Mouse (Mus musculus) brain, embryonic 14.5 days (tissue): ENCODE measurements at regions not wholly inside any gene's neighbourhood (a gene's known extent, or its start where the extent isn't known, plus 50 kb on each side); places are given as distances from the start of the nearest gene placed in this dataset.

Source experiments
- DNase-seq: peaks from one replicate; pipeline ENCODE4 v3.0.0-alpha.2; 2011; ENCODE audit warnings: low read depth
- CTCF ChIP-seq: fragments of 200-500 bp; IDR thresholded peaks from 2 replicates; pipeline ENCODE4 v1.5.1; 2012; ENCODE audit warnings: inconsistent platforms, mild to moderate bottlenecking, moderate library complexity, borderline replicate concordance; ENCODE audit not compliant: insufficient read depth, insufficient read length; ENCODE audit errors: extremely low read depth
- POLR2A ChIP-seq: fragments of 200-500 bp; IDR thresholded peaks from 2 replicates; pipeline ENCODE4 v1.6.1; 2012; ENCODE audit warnings: mild to moderate bottlenecking, inconsistent platforms, borderline replicate concordance; ENCODE audit not compliant: poor library complexity, insufficient read depth, insufficient read length, severe bottlenecking; ENCODE audit errors: extremely low read depth

DNA sequence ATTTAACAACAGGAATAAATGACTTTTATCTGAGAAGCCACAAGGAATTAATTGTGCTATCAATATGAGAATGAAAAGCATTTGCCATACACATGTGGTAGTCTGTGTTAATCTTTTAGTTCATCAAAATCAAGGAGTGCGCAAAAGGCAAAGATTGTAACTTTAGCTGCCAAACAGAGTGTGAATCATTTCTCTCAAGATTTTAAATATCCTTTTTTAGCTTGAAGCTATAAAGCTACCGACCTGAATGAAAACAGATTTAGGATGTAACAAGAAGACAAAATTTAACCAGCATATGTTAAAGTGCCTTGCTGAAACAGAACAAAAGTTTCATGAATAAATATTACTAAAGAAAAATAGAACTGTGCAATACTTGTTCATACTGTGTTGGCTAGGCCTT is 133.3 kb upstream of the Cdh10 start:
- TF ChIP-seq CTCF, result no peak
- TF ChIP-seq POLR2A, result no peak
- no peak for DNase-seq

DNA sequence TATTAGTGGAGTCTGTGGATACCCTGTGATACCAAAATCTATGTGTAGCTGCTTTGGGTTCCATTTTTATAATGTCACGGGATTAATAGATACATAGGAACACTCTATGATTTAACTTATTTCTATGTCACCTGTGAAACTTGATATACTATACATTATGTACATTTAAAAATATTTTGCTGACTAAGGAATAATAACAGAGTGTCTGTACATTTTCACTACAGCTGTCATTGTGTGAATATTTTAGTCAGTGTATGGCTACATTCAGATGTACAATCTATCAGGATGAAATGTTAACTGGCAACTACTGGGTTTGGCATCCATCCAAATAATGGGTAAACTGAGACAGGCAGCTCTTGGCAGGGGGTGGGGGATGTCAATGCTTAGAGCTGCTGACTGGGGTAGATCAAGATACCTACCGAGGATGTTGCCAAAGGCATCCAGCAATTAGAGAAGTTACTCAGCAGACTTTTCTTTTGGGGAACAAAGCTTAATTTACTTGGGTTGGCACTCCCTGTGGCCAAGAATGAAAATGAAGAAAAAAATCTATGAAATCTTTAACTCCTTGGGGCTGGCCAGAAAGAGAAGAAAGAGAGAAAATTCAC is 122.0 kb upstream of the Cdh10 start:
- TF ChIP-seq POLR2A (no peak), CTCF (no peak)
- peak; percentile 30 for DNase-seq

DNA sequence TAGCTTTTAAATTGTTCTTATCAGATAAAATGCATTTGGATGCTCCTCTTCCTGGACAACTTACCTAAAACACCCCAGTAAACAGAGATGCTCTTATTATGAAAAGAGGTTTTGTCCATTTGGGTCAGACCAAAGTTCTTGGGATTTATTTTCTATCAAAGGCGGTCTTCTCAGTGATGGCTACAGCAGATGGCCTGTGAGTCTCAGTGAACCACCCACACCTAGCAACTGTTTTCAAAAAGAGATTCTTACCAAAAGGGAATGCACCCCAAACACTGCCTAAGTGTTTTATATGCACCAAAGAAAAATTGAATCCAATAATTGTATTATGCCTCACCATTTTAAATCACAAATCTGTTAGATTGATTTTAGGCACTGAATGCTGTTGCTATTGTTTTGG is 74.5 kb upstream of the Cdh10 start:
- no peak for TF ChIP-seq CTCF
- no peak for TF ChIP-seq POLR2A
- DNase-seq, result no peak

DNA sequence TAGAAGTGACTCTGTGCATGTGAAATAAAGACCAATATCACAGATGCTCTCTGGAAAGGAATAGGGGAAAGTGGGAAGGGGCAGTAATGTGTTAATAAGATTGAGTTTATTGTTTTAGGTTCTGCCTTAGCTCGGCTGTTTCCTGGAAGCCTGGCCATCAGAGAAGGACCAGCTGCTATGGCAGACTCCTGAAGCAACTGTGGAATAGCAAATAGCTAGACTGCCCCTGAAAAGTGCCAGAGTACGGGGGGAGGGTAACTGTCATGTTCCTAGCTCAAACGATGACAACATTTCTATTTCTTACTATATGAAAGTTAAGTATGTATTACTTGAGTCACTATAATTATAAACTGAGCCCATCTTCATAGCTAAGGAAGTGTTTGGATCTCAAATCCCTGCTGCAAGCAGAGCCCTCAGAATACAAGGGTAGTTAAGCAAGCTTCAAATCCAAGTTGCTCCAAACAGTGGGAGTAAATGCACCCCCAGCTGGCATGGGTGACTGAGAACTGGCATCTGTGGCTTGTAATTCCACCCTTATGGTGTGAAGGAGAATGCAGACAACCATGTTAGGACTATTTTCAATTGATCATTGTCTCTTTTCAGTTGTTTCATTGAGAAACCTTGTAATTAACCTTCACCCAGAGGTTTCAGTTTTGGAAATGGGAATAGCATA is 70.0 kb upstream of the Cdh10 start:
- TF ChIP-seq CTCF (no peak), POLR2A (no peak)

More for the DNA sequence above, 70.0 kb upstream of the Cdh10 start:
- peak; percentile 61 for DNase-seq
